Mouse (Mus musculus) midbrain, postnatal 0 days (tissue): ENCODE data around the gene Eif4b. TPM values are rescaled to one million over a fixed set of nuclear protein-coding genes. Genes with fewer than 3 reads are reported as not detected.

Source experiments
- ATAC-seq: fragments of 200-750 bp; cut with Nextera tagmentation; 2 replicates; pipeline ENCODE4 v1.8.0; 2017; ENCODE audit warnings: moderate number of reproducible peaks, mild to moderate bottlenecking, moderate TSS enrichment, moderate library complexity; ENCODE audit not compliant: low FRiP score
- DNase-seq: peaks from one replicate; pipeline ENCODE4 v3.0.0-alpha.2; 2015; ENCODE audit warnings: low spot score
- H3K27ac ChIP-seq: fragments of 300-500 bp; sonication (generic); 2 replicates; pipeline ENCODE4 v1.5.1; 2014; ENCODE audit warnings: low read depth, mild to moderate bottlenecking, low read length, mixed read lengths
- H3K27me3 ChIP-seq: fragments of 300-500 bp; sonication (generic); 2 replicates; pipeline ENCODE4 v1.6.1; 2014; ENCODE audit warnings: low read length, control low read depth, mixed read lengths; ENCODE audit not compliant: insufficient read depth
- H3K36me3 ChIP-seq: fragments of 300-500 bp; sonication (generic); 2 replicates; pipeline ENCODE4 v1.6.1; 2014; ENCODE audit warnings: low read length, control low read depth, mixed read lengths; ENCODE audit not compliant: insufficient read depth
- H3K4me1 ChIP-seq: fragments of 300-500 bp; sonication (generic); 2 replicates; pipeline ENCODE4 v1.6.1; 2014; ENCODE audit warnings: mild to moderate bottlenecking, control low read depth, antibody characterized with exemption, low read length, mixed read lengths; ENCODE audit not compliant: insufficient read depth
- H3K4me2 ChIP-seq: fragments of 300-500 bp; sonication (generic); 2 replicates; pipeline ENCODE4 v1.6.1; 2014; ENCODE audit warnings: low read depth, mild to moderate bottlenecking, low read length, mixed read lengths; ENCODE audit not compliant: poor library complexity, severe bottlenecking
- H3K4me3 ChIP-seq: fragments of 300-500 bp; sonication (generic); 2 replicates; pipeline ENCODE4 v1.5.1; 2014; ENCODE audit warnings: low read depth, mild to moderate bottlenecking, low read length, moderate library complexity
- H3K9ac ChIP-seq: fragments of 300-500 bp; sonication (generic); replicated peaks from 2 replicates; pipeline ENCODE4 v1.6.1; 2014; ENCODE audit warnings: mild to moderate bottlenecking, low read length, moderate library complexity, mixed read lengths; ENCODE audit not compliant: poor library complexity, severe bottlenecking
- H3K9me3 ChIP-seq: fragments of 300-500 bp; sonication (generic); 2 replicates; pipeline ENCODE4 v1.6.1; 2016; ENCODE audit warnings: low read length, control low read depth
- CTCF ChIP-seq: IDR thresholded peaks from 2 replicates; pipeline ENCODE4 v1.5.1; 2016; ENCODE audit warnings: antibody characterized with exemption, mild to moderate bottlenecking
- WGBS: fragments of 180-500 bp; shearing (Covaris S2); extraction: QIAGEN DNeasy Blood & Tissue Kit; methylation state at CpG from one replicate; pipeline ENCODE4 v1.1.7; 2014; 5-methylcytosine and 5-hydroxymethylcytosine counted together
- polyA plus RNA-seq: library from polyadenylated mRNA; unstranded; fragments of >200 nt; fragmentation: Nextera tagmentation; extraction: Ambion mirVana; gene quantifications from 2 replicates; pipeline ENCODE4 v1.2.1, GENCODE M21; 2015
- total RNA-seq: library from RNA; depleted of rRNA; stranded (reverse); fragments of >200 nt; gene quantifications from 2 replicates; pipeline ENCODE4 v1.2.3, GENCODE M21; 2014

The Eif4b gene
- total and polyA plus RNA-seq, 2 experiments from 2014 or later = 68.2 to 161 TPM

- H3K36me3 ChIP-seq = peaks cover 34% of the 10 kb centered on the region
- H3K4me1 ChIP-seq = no peaks in the 10 kb centered on the region
- DNase-seq (no peak), ATAC-seq (no peak)
- no peak overlapping the region for H3K4me2 ChIP-seq
- H3K4me3 ChIP-seq = no peak overlapping the region
- no peaks in the 10 kb centered on the region for H3K9me3 ChIP-seq
- TF ChIP-seq CTCF = no peak
- no peak overlapping the region for H3K27ac ChIP-seq
- 90% methylated on average over 9 of the region's 9 CpGs for WGBS
- H3K9ac ChIP-seq = no peak overlapping the region
- H3K27me3 ChIP-seq = no peaks in the 10 kb centered on the region
Observed at GRCm38 (mm10) chr15:102133314-102133713, 59.7 kb downstream of the Eif4b start.

- peaks cover 28% of the 10 kb centered on the region for H3K36me3 ChIP-seq
- no peak overlapping the region for H3K9ac ChIP-seq
- 82% methylated on average over 2 of the region's 2 CpGs for WGBS
- H3K4me3 ChIP-seq = peak overlapping the region; percentile 75
- H3K4me2 ChIP-seq = peak overlapping the region; percentile 72
- no peak for ATAC-seq
- no peaks in the 10 kb centered on the region for H3K4me1 ChIP-seq
- H3K9me3 ChIP-seq = no peaks in the 10 kb centered on the region
- H3K27ac ChIP-seq = no peak overlapping the region
- no peaks in the 10 kb centered on the region for H3K27me3 ChIP-seq
- no peak for TF ChIP-seq CTCF
- no peak for DNase-seq
Observed at GRCm38 (mm10) chr15:102134709-102135108, 61.1 kb downstream of the Eif4b start.

GRCm38 (mm10) chr15:102135522-102136128, 62.1 kb downstream of the Eif4b start:
- Histone ChIP-seq H3K9me3 (no peaks in the 10 kb centered on the region), H3K4me2 (peak overlapping the region; percentile 72), H3K9ac (peak overlapping the region; percentile 80), H3K27me3 (no peaks in the 10 kb centered on the region), H3K4me1 (no peaks in the 10 kb centered on the region), H3K27ac (peak overlapping the region; percentile 77), H3K4me3 (peak overlapping the region; percentile 75), H3K36me3 (peaks cover 19% of the 10 kb centered on the region)
- no peak for DNase-seq
- TF ChIP-seq CTCF = no peak
- 2% methylated on average over 34 of the region's 35 CpGs for WGBS
- ATAC-seq = peak; percentile 68

GRCm38 (mm10) chr15:102136129-102136758, 62.7 kb downstream of the Eif4b start, which contains the start of gene Spryd3:
Spryd3 (minus strand) TSS chr15:102136234.
- TF ChIP-seq CTCF = 0 out of 2 replicates have a peak, but pooled peaks have one; percentile 18
- peak within 1 kb of the TSS; percentile 72 for H3K4me2 ChIP-seq
- WGBS = under 1% methylated on average over 50 of the region's 50 CpGs
- H3K4me3 ChIP-seq = peak within 1 kb of the TSS; percentile 75
- H3K9ac ChIP-seq = peak within 1 kb of the TSS; percentile 80
- H3K9me3 ChIP-seq = no peaks in the 10 kb centered on the region
- DNase-seq (peak; percentile 96), ATAC-seq (peak; percentile 99)
- no peaks in the 10 kb centered on the region for H3K27me3 ChIP-seq
- H3K36me3 ChIP-seq = peaks cover 15% of the 10 kb centered on the region
- H3K4me1 ChIP-seq = no peaks in the 10 kb centered on the region
- peak within 1 kb of the TSS; percentile 77 for H3K27ac ChIP-seq

- H3K36me3 ChIP-seq = no peaks in the 10 kb centered on the region
- H3K9ac ChIP-seq = no peak overlapping the region
- no peak overlapping the region for H3K4me3 ChIP-seq
- H3K27me3 ChIP-seq = peaks cover 26% of the 10 kb centered on the region
- no peak overlapping the region for H3K27ac ChIP-seq
- DNase-seq (no peak), ATAC-seq (no peak)
- no peak overlapping the region for H3K4me2 ChIP-seq
- TF ChIP-seq CTCF = no peak
- no peaks in the 10 kb centered on the region for H3K9me3 ChIP-seq
- 84% methylated on average over 5 of the region's 5 CpGs for WGBS
- no peaks in the 10 kb centered on the region for H3K4me1 ChIP-seq
Observed at GRCm38 (mm10) chr15:102141120-102141519, 67.5 kb downstream of the Eif4b start.
